Mouse (Mus musculus) spleen, postnatal 14 days (tissue): ENCODE measurements around the gene Pex5.
A peak's percentile ranks its signal among the peaks of the same experiment; 100 is the strongest.
"Not testable (repeated sequence)": the region's sequence is repeated elsewhere in the genome, so short reads cannot be mapped to it uniquely, and the experiment has no call there.

Source experiments
- DNase-seq, 2 experiments: peaks; one replicate each; pipeline ENCODE4 v3.0.0; 2021 to 2022; ENCODE audit warnings: low spot score in 2 of 2

The Pex5 gene

GRCm38 (mm10) chr6:124427289-124427688 is 12.4 kb upstream of the Pex5 start:
- no peak for DNase-seq

DNA sequence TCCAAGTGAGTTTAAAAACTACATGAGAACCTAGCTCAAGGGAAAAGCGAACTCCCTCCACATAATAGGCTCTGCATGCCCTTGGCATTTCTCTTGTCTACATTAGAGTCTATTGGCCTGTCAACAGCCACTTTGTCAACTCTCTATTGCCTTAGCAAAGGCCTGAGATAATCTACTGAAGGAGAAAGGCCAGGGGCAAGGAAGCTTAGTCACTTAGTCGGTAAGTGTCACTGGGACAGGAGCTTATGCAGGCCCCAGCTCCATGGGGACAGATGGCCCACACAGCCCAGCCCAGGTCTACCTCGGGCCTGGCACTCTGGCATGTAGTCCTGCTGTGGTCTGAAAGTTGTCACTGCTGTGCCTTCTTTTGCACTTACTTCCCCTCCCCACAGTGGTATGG is 11.7 kb upstream of the Pex5 start:
- DNase-seq, result no peak

DNA sequence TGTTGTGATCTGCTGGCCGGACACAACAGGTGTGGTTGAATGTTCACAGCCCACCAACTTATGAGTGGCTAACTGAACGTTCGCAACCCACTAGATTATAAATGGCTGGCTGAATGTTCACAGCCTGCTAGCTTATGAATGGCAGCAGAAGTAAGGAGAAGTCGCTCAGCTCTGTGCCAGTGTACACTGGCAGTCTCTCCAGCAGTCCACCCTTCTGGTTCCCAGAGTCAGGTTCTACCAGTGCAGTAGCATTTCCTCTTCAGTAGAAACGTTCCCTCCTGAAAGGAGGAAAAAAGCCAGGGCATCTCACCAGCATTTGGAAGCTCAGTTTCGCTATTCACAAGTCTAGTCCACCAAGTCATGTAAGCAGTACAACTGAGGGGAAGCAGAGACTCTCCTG is 10.7 kb upstream of the Pex5 start:
- DNase-seq, result no peak

GRCm38 (mm10) chr6:124425042-124425441 is 10.2 kb upstream of the Pex5 start:
- peak in 1 of 2 experiments; percentile 14 for DNase-seq

DNA sequence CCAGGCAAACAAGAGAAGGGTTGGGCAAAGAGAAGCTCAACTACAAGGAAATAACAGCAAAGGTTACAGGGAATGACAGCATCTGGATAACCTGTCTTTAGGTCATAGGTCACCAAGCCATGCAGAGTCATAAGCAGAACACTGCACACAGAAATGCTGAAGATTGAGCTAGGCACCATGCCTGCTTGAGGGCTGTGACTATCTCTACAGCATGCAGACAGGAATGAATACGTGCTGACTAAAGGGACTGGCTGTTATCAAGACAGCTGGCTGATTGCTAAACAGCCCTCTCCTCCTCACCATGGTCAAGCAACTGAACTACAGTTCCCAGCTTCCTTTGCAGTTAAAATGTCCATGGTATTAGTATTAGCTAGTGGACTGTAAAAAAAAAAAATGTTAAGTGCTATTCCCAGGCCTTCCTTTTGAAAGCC is 9.2 kb upstream of the Pex5 start:
- no peak for DNase-seq

DNA sequence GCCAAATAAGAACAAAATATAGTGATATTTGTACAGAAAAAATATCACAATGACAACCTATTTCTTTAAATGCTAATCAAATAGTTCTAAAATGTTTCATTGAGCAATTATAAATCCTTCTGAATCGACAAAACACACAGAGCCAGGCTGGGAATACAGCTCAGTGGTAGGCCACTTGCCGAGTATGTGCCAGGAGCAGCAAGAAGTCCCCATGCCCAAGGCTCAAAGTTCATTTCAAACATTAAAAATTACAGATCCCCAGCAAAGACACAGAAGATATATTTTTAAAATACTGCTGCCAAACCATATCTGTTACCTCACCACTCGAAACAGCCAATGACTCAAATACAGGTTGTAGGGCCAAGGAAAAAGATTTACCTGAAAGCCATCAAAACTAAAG is 3.8 kb upstream of the Pex5 start:
- no peak for DNase-seq

- peak; percentile 68 to 78 for DNase-seq
These were observed 651 bp upstream of the Pex5 start for GRCm38 (mm10) chr6:124415347-124416088.

DNA sequence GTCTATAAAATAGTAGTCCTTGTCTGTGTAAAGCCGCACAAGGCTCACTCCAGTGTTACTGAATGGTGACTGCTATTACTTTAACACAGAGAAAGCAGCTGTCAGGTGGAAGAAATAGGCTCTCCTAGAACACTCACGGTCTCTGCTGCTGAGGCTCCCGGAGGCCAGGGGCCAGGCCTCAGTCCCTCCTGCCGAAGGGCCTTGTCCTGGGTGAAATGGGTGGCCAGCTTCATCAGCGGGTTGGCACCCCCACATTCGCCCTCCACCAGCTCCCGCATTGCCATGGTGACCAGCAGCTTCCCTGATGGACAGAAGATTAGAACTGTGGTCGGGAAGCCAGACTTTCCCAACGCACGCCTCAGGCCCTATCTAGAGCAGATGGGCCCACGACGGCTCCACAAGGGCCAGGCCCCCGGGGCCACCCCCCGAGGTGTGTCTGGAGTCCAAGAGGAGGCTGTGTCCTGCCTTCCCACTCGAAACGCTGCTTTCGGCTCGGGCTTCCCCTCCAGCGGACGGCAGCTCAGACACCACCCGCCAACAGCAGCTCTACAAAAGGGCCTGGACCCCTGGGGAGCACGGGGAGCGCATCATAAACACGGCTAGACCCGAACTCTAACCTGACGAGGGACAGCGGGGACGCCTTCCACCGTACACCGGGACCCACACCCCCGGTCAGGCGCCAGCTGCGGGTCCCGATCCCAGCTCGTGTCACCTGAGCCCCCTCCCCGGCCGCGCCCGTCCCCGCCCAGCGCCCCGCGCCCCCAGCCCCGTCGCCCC is 529 bp downstream of the Pex5 start:
- DNase-seq, result peak; percentile 16 to 20

DNA sequence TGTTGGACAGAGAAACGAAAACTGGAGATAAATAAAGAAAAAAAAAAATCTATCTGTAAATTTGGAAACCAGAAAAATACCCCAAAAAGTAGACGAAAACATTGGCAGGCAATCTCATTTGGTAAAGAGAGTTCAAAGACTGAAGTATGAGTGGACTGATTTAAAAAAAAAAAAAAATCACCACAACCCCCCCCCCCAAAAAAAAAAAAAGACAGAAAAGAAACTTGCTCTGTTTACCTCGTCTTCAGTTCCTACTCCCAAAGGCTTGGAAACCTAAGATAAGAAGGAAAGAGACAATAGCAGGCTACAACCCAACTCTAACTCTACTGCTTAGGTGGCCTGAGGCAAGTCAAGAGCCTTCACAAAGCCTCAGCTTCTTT is 1.1 kb downstream of the Pex5 start:
- no peak for DNase-seq

DNA sequence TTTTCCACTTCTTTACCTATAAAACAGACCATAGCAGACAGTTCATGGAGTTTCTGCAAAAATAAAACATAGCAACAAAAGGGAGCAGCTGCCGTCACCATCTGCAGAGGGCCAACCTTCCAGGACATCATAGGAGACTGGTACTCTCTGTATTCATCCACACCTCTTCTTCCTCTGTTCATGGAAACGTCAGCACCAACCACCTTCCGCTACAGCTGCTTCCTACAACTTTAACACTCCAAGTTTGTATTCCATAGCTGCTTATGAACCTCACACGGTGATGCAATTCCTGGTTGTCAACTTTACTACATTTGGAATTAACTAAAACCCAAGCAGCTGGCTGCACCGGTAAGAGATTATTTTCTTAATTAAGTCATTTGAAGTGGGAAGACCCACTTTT is 6.5 kb downstream of the Pex5 start:
- no peak for DNase-seq

DNA sequence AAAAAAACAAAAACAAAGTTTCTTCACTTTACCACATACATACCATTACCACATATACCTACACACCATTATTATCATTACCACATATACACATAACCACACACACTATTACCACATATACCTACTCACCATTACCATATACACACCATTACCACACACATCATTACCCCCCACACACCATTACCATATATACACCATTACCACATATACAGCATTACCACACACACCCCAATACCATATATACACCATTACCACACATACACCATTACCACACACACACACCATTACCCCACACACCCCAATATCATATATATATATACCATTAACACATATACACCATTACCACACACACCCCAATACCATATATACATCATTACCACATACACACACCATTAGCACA is 7.7 kb downstream of the Pex5 start:
- DNase-seq, result no peak

DNA sequence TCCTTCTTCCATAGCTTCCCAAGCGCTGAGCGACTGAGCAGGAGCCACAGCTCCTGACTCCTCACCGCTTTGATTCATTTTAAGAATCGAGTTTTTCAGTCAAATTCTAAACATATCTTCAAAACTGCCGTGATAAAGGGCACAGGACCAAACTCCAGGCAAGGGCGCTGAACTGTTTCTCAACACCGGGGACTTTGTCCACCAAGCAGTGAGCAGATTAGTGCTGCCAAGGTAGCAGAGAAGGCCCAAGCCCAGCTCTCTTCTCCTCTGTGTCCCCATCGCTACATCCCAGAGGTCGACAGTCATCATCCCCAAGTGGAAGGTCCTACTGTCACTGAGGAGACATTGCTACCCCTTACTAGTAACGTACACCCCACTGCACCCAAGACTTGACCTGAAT is 8.5 kb downstream of the Pex5 start:
- DNase-seq, result no peak

DNA sequence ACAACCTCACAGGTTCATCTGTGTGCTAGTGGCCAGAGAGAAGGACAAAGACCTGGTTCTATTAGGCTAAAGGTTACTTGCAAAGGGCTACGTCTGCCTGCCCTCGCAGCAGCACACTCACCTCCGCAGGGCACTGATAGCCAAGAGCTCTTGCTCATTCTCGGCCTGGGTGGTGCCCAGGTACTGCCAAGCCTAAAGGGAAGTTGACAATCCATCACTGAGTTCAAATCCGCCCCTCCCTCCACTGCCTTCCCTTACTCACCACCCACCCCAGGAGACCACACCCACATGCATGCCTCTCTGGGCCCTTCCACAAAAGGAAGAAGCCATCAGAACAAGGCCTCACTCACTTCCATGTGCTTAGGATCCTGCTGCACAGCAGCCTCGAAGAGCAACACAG is 15.1 kb downstream of the Pex5 start:
- no peak for DNase-seq

GRCm38 (mm10) chr6:124394991-124395390 is 19.9 kb downstream of the Pex5 start:
- DNase-seq, result not testable (repeated sequence)

DNA sequence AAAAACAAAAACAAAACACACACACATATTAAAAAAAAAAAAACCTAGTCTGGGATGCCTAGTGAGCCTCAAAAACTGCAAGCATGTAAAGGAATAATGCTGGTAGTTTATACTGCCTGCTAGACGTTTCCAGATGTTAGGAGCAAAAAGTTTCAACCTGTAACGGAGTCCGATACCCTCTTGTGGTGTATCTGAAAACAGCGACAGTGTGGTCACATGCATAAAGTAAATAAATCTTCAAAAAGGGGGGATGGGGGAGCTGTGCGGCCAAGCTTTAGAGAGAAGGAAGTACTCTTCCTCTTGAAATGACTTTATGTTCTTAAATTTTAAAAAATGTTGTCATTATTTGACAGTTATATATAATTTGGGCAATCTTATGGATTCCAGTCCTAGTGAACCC is 34.7 kb downstream of the Pex5 start:
- DNase-seq, result no peak

DNA sequence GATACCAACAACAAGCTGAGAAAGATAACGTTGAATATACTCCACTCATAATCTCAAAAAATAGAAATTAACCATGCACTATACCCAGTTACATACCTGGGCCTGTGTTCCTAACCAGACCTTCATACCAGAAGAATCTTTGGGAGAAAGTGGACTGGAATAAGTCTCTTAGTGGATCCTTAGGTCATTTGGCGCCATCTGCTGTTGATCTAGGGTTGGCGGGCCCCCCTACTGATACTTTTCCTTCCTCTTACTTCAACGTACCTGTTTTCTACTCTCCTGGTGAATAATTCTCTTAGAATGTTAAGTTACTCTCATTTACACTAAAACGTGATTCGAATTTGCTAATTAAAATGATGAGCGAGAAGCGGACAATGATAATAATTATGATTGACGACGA is 35.5 kb downstream of the Pex5 start:
- DNase-seq, result peak in 1 of 2 experiments; percentile 52

- no peak for DNase-seq
These were observed 37.2 kb downstream of the Pex5 start for GRCm38 (mm10) chr6:124377494-124378255.

GRCm38 (mm10) chr6:124376311-124376710 is 38.6 kb downstream of the Pex5 start:
- no peak for DNase-seq

- peak; percentile 37 to 51 for DNase-seq
These were observed 39.4 kb downstream of the Pex5 start for GRCm38 (mm10) chr6:124375435-124375884.

- no peak for DNase-seq
These were observed 40.2 kb downstream of the Pex5 start for GRCm38 (mm10) chr6:124374683-124375082.

GRCm38 (mm10) chr6:124373584-124374206 is 41.2 kb downstream of the Pex5 start:
- DNase-seq, result no peak

DNA sequence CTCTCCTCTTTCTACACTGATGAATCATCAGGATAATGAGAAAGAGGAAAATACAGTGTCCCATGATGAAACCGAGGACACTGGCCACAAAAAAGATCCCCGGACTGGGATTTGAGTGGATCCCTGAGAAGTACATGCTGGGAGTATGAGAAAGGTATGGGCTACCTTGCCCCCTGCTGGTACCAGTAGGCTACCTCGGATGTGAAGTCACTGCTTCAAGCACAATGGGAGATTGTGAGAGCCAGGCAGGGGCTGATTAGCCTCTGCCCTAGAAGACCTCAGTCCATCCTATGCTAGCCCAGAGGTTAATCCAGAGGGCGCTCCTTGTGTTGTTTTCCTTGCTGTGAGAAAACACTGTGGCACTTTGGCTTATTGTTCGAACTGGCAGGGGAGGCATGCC is 50.5 kb downstream of the Pex5 start:
- DNase-seq, result no peak
